10 mouse cellular contexts compared by ENCODE assay signal in the genomic region with DNA sequence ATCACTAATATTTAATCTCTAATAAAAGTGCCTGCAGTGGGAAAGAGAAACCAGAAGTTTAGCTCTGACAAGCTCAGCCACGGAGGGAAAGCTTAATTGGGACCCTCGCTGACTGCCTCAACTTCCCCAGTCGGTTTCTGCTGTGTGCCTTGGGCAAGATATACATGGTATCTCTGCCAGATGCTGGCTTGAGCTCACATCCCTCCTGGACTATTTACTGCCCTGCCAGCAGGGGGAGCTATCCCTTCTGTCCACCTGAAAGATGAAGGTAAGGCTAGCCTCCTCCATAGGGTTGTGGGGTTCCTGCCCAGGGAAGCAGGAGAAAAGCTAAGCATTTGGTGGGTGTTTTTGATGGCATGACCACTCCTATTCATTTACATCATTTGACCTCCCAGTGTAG. TPM values are rescaled to one million over a fixed set of nuclear protein-coding genes. Genes with fewer than 3 reads are reported as not detected.
DNase-seq lines count a peak whose midpoint lies in the region; ATAC-seq and TF ChIP-seq lines count a peak whose summit lies in the region.
"Had no signal": no experiment of that assay in that cellular context is flagged by ENCODE, and none has a peak within 500 bp of the region (broad histone marks: within the 10 kb centered on the region; RNA-seq: fewer than 3 reads in every experiment).

No protein-coding gene starts in this region.

- H3K4me2 ChIP-seq in forebrain, postnatal 0 days (ENCODE audit: low read depth) = no peak overlapping the region
- H3K4me2 ChIP-seq in forebrain, embryonic 15.5 days (replicated peaks) = no peak overlapping the region
- no peak overlapping the region for H3K4me2 ChIP-seq in forebrain, embryonic 16.5 days (ENCODE audit: low read length)
- H3K4me2 ChIP-seq: limb, embryonic 12.5 days had no signal

- H3K4me3 ChIP-seq in forebrain, postnatal 0 days (ENCODE audit: low read depth, low read length) = no peak overlapping the region
- no peak overlapping the region for H3K4me3 ChIP-seq in forebrain, embryonic 15.5 days
- H3K4me3 ChIP-seq in forebrain, embryonic 16.5 days (replicated peaks; ENCODE audit: low read length) = no peak overlapping the region
- H3K4me3 ChIP-seq: limb, embryonic 12.5 days; midbrain, embryonic 12.5 days had no signal

- H3K36me3 ChIP-seq in forebrain, postnatal 0 days (ENCODE audit: insufficient read depth) = no peaks in the 10 kb centered on the region
- H3K36me3 ChIP-seq in forebrain, embryonic 15.5 days = no peaks in the 10 kb centered on the region
- H3K36me3 ChIP-seq in forebrain, embryonic 16.5 days (ENCODE audit: control insufficient read depth, insufficient read depth) = no peaks in the 10 kb centered on the region
- H3K36me3 ChIP-seq: limb, embryonic 12.5 days; midbrain, embryonic 12.5 days had no signal

- DNase-seq in forebrain, postnatal 0 days = no peak
- DNase-seq in right cerebral cortex, postnatal 14 days = peak; percentile 20
- no peak for DNase-seq in right cerebral cortex, postnatal 36 days (ENCODE audit: low spot score in 2 of 2)
- peak; percentile 29 for DNase-seq in ZHBTc4 (ENCODE audit: low read depth, low spot score)
- no peak for DNase-seq in embryo, embryonic 11 days

- TF ChIP-seq CTCF in forebrain, postnatal 0 days (IDR thresholded peaks at IDR 0.05; ENCODE audit: low read depth) = peak; percentile 58

- H3K27me3 ChIP-seq in forebrain, postnatal 0 days (ENCODE audit: insufficient read depth, low read length) = no peaks in the 10 kb centered on the region
- no peaks in the 10 kb centered on the region for H3K27me3 ChIP-seq in forebrain, embryonic 15.5 days
- no peaks in the 10 kb centered on the region for H3K27me3 ChIP-seq in forebrain, embryonic 16.5 days (replicated peaks; ENCODE audit: control insufficient read depth, insufficient read depth, low read length)
- H3K27me3 ChIP-seq: midbrain, embryonic 12.5 days had no signal

- H3K9ac ChIP-seq in forebrain, postnatal 0 days = no peak overlapping the region
- H3K9ac ChIP-seq in forebrain, embryonic 15.5 days (replicated peaks) = no peak overlapping the region
- no peak overlapping the region for H3K9ac ChIP-seq in forebrain, embryonic 16.5 days (replicated peaks; ENCODE audit: low read depth, low read length)
- H3K9ac ChIP-seq: limb, embryonic 12.5 days; midbrain, embryonic 12.5 days had no signal

- H3K4me1 ChIP-seq in forebrain, postnatal 0 days (ENCODE audit: insufficient read depth) = peaks cover 4% of the 10 kb centered on the region; the same call in 1 of the 2 replicates
- H3K4me1 ChIP-seq in forebrain, embryonic 15.5 days = peaks cover 4% of the 10 kb centered on the region
- peaks cover 5% of the 10 kb centered on the region for H3K4me1 ChIP-seq in forebrain, embryonic 16.5 days (replicated peaks; ENCODE audit: control insufficient read depth, insufficient read depth, low read length)

- H3K27ac ChIP-seq in forebrain, postnatal 0 days (ENCODE audit: low read depth, low read length) = no peak overlapping the region
- H3K27ac ChIP-seq in forebrain, embryonic 15.5 days (replicated peaks) = no peak overlapping the region
- H3K27ac ChIP-seq in forebrain, embryonic 16.5 days (ENCODE audit: low read length) = no peak overlapping the region
- H3K27ac ChIP-seq: limb, embryonic 12.5 days; midbrain, embryonic 12.5 days had no signal

- H3K9me3 ChIP-seq in forebrain, postnatal 0 days (ENCODE audit: low read length) = no peaks in the 10 kb centered on the region
- H3K9me3 ChIP-seq in forebrain, embryonic 15.5 days = no peaks in the 10 kb centered on the region
- no peaks in the 10 kb centered on the region for H3K9me3 ChIP-seq in forebrain, embryonic 16.5 days (ENCODE audit: control insufficient read depth, low read length)
- H3K9me3 ChIP-seq: limb, embryonic 12.5 days; midbrain, embryonic 12.5 days had no signal

- 72% methylated on average over 3 of the region's 3 CpGs for WGBS in forebrain, postnatal 0 days
- WGBS in forebrain, embryonic 15.5 days = 85% methylated on average over 3 of the region's 3 CpGs
- WGBS in forebrain, embryonic 16.5 days = 71% methylated on average over 3 of the region's 3 CpGs

- no peak for ATAC-seq in forebrain, postnatal 0 days
- no peak for ATAC-seq in forebrain, embryonic 15.5 days (replicated peaks)
- 0 out of 2 replicates have a peak, but pooled peaks have one; percentile 18 for ATAC-seq in neutrophil, adult 5-6 weeks (ENCODE audit: extremely low read depth, insufficient number of reproducible peaks, low FRiP score, poor library complexity, severe bottlenecking)
- ATAC-seq in forebrain, embryonic 16.5 days = no peak

RNA-seq across cellular contexts. Expression of a gene that starts 43.8 kb away (rescaled TPM):
- 1.4 TPM in 2 replicates for total RNA-seq in forebrain, postnatal 0 days (2014; rRNA removed)
- 0.14 and 0.30 TPM in 2 replicates for polyA plus RNA-seq in forebrain, postnatal 0 days (2015; fragmentation: Nextera tagmentation; extraction: Ambion mirVana)
- 0.22 and 0.51 TPM in 2 replicates for polyA plus RNA-seq in forebrain, embryonic 15.5 days (2015; fragmentation: Nextera tagmentation; extraction: Ambion mirVana)
- 9.2 and 11.4 TPM in 2 replicates for total RNA-seq in neutrophil, adult 5-6 weeks (2017)
- polyA plus RNA-seq in forebrain, embryonic 16.5 days (2015; fragmentation: Nextera tagmentation; extraction: Ambion mirVana) = 0.37 TPM in 2 replicates

Comparison
In these comparisons a context has a peak if more than half of its experiments do, and no peak if none do; other contexts are left out.
1. DNase-seq: peak in right cerebral cortex, postnatal 14 days (single experiment) and ZHBTc4 (single experiment); none in forebrain, postnatal 0 days (single experiment), right cerebral cortex, postnatal 36 days (0 of 2) and embryo, embryonic 11 days (single experiment).